Mouse (Mus musculus): ENCODE data around the gene Itgb2l.

DNA sequence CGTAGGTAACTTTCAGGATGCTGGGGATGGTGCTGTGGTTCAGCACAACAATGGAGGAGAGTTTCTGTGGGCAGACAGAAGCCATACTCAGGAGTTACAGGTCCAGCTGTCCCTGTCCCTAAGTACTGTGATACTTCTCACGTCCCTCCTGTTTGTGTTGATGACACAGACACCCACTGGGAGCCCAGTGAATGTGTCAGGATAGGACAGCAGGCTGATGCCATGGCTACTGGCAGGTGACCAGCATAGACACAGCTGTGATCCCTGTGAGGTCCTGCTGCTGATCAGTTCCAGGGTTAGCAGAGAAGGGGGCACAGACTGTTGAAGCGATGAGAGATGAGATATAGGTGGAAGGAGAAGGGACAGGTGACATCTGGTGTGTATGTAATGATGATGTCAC, 14.4 kb downstream of the Itgb2l start:
- TF ChIP-seq CHD2 (IDR thresholded peaks at IDR 0.05; ENCODE audit: low read depth, low read length) (no peak), ZNF384 (IDR thresholded peaks at IDR 0.05; ENCODE audit: low read depth, low read length) (no peak), MAFK (IDR thresholded peaks at IDR 0.05; ENCODE audit: insufficient read depth, low read depth, low read length) (no peak)

Data from ES-E14 (cell line).